Mouse (Mus musculus) G1E (cell line): ENCODE data around the gene Kcnip4. TPM values are rescaled to one million over a fixed set of nuclear protein-coding genes. Genes with fewer than 3 reads are reported as not detected.

Source experiments
- ATAC-seq: 2 replicates; pipeline ENCODE4 v1.8.0; 2016; ENCODE audit warnings: mild to moderate bottlenecking; ENCODE audit not compliant: insufficient number of reproducible peaks, poor library complexity, low FRiP score, severe bottlenecking; ENCODE audit errors: extremely low read depth
- DNase-seq: peaks from one replicate; pipeline ENCODE4 v3.0.0; 2012; ENCODE audit warnings: low spot score
- H3K27me3 ChIP-seq: 2 replicates; pipeline ENCODE4 v1.6.1; 2012; ENCODE audit warnings: mild to moderate bottlenecking, low read length, inconsistent platforms; ENCODE audit not compliant: insufficient read depth
- H3K36me3 ChIP-seq: replicated peaks from 2 replicates; pipeline ENCODE3; 2012; ENCODE audit warnings: mild to moderate bottlenecking, inconsistent platforms
- H3K4me1 ChIP-seq: 2 replicates; pipeline ENCODE4 v1.6.1; 2012; ENCODE audit warnings: low read depth, low read length, inconsistent platforms, mixed read lengths; ENCODE audit not compliant: insufficient read depth
- H3K4me3 ChIP-seq: 2 replicates; pipeline ENCODE4 v1.5.1; 2012; ENCODE audit warnings: low read depth, mild to moderate bottlenecking, inconsistent platforms, low read length, moderate library complexity, mixed read lengths
- H3K9me3 ChIP-seq: replicated peaks from 2 replicates; pipeline ENCODE4 v1.6.1; 2012; ENCODE audit warnings: inconsistent platforms
- CTCF ChIP-seq: IDR thresholded peaks from 2 replicates; pipeline ENCODE4 v1.5.1; 2012; ENCODE audit warnings: low read depth, low read length, inconsistent platforms, mixed read lengths
- GATA1 ChIP-seq: IDR thresholded peaks from 2 replicates; pipeline ENCODE4 v1.6.1; 2012; ENCODE audit warnings: borderline replicate concordance, low read length, inconsistent platforms, mixed read lengths
- GATA2 ChIP-seq: IDR thresholded peaks from 2 replicates; pipeline ENCODE4 v1.6.1; 2012; ENCODE audit warnings: low read depth, low read length, inconsistent platforms, borderline replicate concordance
- POLR2AphosphoS5 ChIP-seq: IDR thresholded peaks from 2 replicates; pipeline ENCODE4 v1.6.1; 2012; ENCODE audit warnings: low read depth, low read length, inconsistent platforms; ENCODE audit not compliant: insufficient replicate concordance
- TAL1 ChIP-seq: conservative IDR thresholded peaks from 2 replicates; pipeline ENCODE4 v1.6.1; 2012; ENCODE audit warnings: low read depth, low read length, inconsistent platforms, mixed read lengths
- polyA plus RNA-seq: library from polyadenylated mRNA; stranded (reverse); fragments of >175 nt; gene quantifications from 2 replicates; pipeline ENCODE4 v1.2.3, GENCODE M21; 2012
- total RNA-seq, 2 experiments: library from RNA; stranded (forward) in 1 of 2; stranded (reverse) in 1 of 2; fragments of 200-1000 nt in 1 of 2; fragments of >200 nt in 1 of 2; fragmentation: Nextera tagmentation in 1 of 2; gene quantifications; 2 replicates each; pipeline ENCODE4 v1.2.3; 2014 to 2017

Gene Kcnip4
- total and polyA plus RNA-seq, 3 experiments: 0.05 to 0.38 TPM; not detected in 1

GRCm38 (mm10) chr5:48511357-48511756 is 1013.4 kb downstream of the Kcnip4 start:
- peaks cover 31% of the 10 kb centered on the region for H3K4me1 ChIP-seq
- no peaks in the 10 kb centered on the region for H3K27me3 ChIP-seq
- no peak for TF ChIP-seq GATA2
- TF ChIP-seq CTCF: no peak
- TF ChIP-seq POLR2AphosphoS5: no peak
- no peak for TF ChIP-seq TAL1
- no peak for TF ChIP-seq GATA1
- no peaks in the 10 kb centered on the region for H3K9me3 ChIP-seq
- no peaks in the 10 kb centered on the region for H3K36me3 ChIP-seq
- H3K4me3 ChIP-seq: no peak overlapping the region
- DNase-seq (no peak), ATAC-seq (peak; percentile 18; the same call in 1 of the 2 replicates)

GRCm38 (mm10) chr5:48510241-48510640 is 1014.5 kb downstream of the Kcnip4 start:
- Histone ChIP-seq H3K4me1 (peaks cover 31% of the 10 kb centered on the region), H3K9me3 (no peaks in the 10 kb centered on the region), H3K36me3 (no peaks in the 10 kb centered on the region), H3K4me3 (no peak overlapping the region), H3K27me3 (no peaks in the 10 kb centered on the region)
- TF ChIP-seq GATA1: no peak
- no peak for TF ChIP-seq POLR2AphosphoS5
- no peak for TF ChIP-seq TAL1
- no peak for TF ChIP-seq CTCF
- TF ChIP-seq GATA2: no peak
- ATAC-seq (no peak), DNase-seq (no peak)

GRCm38 (mm10) chr5:48509194-48509930 is 1015.3 kb downstream of the Kcnip4 start:
- TF ChIP-seq GATA1 (no peak), POLR2AphosphoS5 (no peak), TAL1 (no peak), CTCF (no peak), GATA2 (no peak)
- peak; percentile 41; the same call in 1 of the 2 replicates for ATAC-seq
- peaks cover 31% of the 10 kb centered on the region for H3K4me1 ChIP-seq
- no peaks in the 10 kb centered on the region for H3K9me3 ChIP-seq
- DNase-seq: no peak
- no peaks in the 10 kb centered on the region for H3K27me3 ChIP-seq
- peak overlapping the region; percentile 40; the same call in 1 of the 2 replicates for H3K4me3 ChIP-seq
- H3K36me3 ChIP-seq: no peaks in the 10 kb centered on the region

- TF ChIP-seq GATA2: no peak
- TF ChIP-seq TAL1: no peak
- TF ChIP-seq CTCF: no peak
- no peak for TF ChIP-seq POLR2AphosphoS5
- no peak for TF ChIP-seq GATA1
- Histone ChIP-seq H3K27me3 (no peaks in the 10 kb centered on the region), H3K4me1 (peaks cover 22% of the 10 kb centered on the region), H3K36me3 (no peaks in the 10 kb centered on the region), H3K4me3 (no peak overlapping the region), H3K9me3 (no peaks in the 10 kb centered on the region)
- no peak for ATAC-seq
- no peak for DNase-seq
Observed at GRCm38 (mm10) chr5:48503094-48503493, 1021.6 kb downstream of the Kcnip4 start.

GRCm38 (mm10) chr5:48502442-48502841 is 1022.3 kb downstream of the Kcnip4 start:
- peaks cover 22% of the 10 kb centered on the region for H3K4me1 ChIP-seq
- no peaks in the 10 kb centered on the region for H3K27me3 ChIP-seq
- DNase-seq: no peak
- no peaks in the 10 kb centered on the region for H3K9me3 ChIP-seq
- H3K4me3 ChIP-seq: no peak overlapping the region
- H3K36me3 ChIP-seq: no peaks in the 10 kb centered on the region
- no peak for TF ChIP-seq GATA1
- no peak for TF ChIP-seq TAL1
- TF ChIP-seq CTCF: no peak
- no peak for TF ChIP-seq POLR2AphosphoS5
- no peak for TF ChIP-seq GATA2
- no peak for ATAC-seq

- peak; percentile 36 for DNase-seq
- Histone ChIP-seq H3K36me3 (no peaks in the 10 kb centered on the region), H3K4me1 (peaks cover 22% of the 10 kb centered on the region), H3K27me3 (no peaks in the 10 kb centered on the region), H3K9me3 (no peaks in the 10 kb centered on the region), H3K4me3 (no peak overlapping the region)
- peak; percentile 97 for ATAC-seq
- 0 out of 2 replicates have a peak, but pooled peaks have one; percentile 23 for TF ChIP-seq TAL1
- TF ChIP-seq POLR2AphosphoS5: no peak
Observed at GRCm38 (mm10) chr5:48500204-48500603, 1024.5 kb downstream of the Kcnip4 start.
